Mouse (Mus musculus): ENCODE results near the gene Parvg. TPM values are rescaled to one million over a fixed set of nuclear protein-coding genes. Genes with fewer than 3 reads are reported as not detected.

Gene Parvg
- polyA plus RNA-seq, 1 experiment from 2014 or later, result 2.1 TPM

DNA sequence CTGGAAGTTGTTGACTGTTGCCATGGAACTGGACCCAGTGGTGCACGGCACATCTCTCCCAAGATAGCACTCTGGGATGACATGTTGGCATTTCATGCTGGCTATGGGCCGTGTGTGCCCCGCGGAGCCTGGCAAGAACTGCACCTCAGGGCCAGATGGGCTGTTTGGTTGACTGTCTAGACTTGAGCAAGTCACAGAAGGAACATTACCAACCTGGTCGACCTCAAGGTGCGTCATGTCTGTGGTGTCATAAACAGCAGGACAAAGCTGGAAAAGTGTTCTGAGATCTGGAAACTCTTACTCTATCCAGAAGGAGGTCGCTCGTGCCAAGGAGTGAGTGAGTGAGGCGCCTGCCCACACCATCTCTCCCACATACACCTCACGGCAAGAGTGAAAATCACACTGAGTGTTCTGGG, 42.8 kb downstream of the Parvg start:
- H3K27me3 ChIP-seq (ENCODE audit: insufficient read depth, low read length), result no peaks in the 10 kb centered on the region
- 83% methylated on average over 10 of the region's 10 CpGs for WGBS
- no peaks in the 10 kb centered on the region for H3K36me3 ChIP-seq (ENCODE audit: insufficient read depth, low read length)
- H3K4me3 ChIP-seq (ENCODE audit: low read length), result no peak overlapping the region
- no peak overlapping the region for H3K4me2 ChIP-seq (replicated peaks; ENCODE audit: low read depth, low read length)
- H3K9ac ChIP-seq (replicated peaks; ENCODE audit: low read length), result no peak overlapping the region
- H3K27ac ChIP-seq (ENCODE audit: low read length), result no peak overlapping the region
- peaks cover 9% of the 10 kb centered on the region; the same call in 1 of the 2 replicates for H3K4me1 ChIP-seq (ENCODE audit: insufficient read depth, low read length)
- ATAC-seq (ENCODE audit: low FRiP score, low TSS enrichment), result no peak
- no peaks in the 10 kb centered on the region for H3K9me3 ChIP-seq (ENCODE audit: low read length)

DNA sequence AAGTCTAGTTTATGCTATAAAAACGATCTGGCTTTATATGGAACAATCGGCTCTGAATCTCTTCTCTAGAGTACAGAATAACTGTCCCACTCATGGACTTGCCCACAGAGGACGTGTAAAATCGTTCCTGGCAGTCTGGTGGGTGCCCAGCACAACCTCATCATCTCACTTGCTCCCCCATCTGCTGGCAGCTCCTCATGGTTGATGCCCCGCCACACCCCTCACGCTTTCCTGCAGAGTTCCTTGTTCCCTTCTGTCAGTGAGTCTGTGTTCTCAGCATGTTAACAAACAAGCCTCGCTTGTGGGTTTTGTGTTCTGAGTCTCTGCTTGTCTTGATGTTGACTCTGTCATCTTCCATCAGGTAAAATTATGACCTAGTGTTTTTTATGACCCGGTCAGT, 43.6 kb downstream of the Parvg start:
- Histone ChIP-seq H3K27ac (ENCODE audit: low read length) (no peak overlapping the region), H3K4me2 (replicated peaks; ENCODE audit: low read depth, low read length) (no peak overlapping the region), H3K4me3 (ENCODE audit: low read length) (no peak overlapping the region), H3K9ac (replicated peaks; ENCODE audit: low read length) (no peak overlapping the region), H3K4me1 (ENCODE audit: insufficient read depth, low read length) (peaks cover 9% of the 10 kb centered on the region; the same call in 1 of the 2 replicates), H3K27me3 (ENCODE audit: insufficient read depth, low read length) (no peaks in the 10 kb centered on the region), H3K36me3 (ENCODE audit: insufficient read depth, low read length) (no peaks in the 10 kb centered on the region), H3K9me3 (ENCODE audit: low read length) (no peaks in the 10 kb centered on the region)
- 78% methylated on average over 8 of the region's 8 CpGs for WGBS
- no peak for ATAC-seq (ENCODE audit: low FRiP score, low TSS enrichment)

GRCm38 (mm10) chr15:84372801-84373200, 49.0 kb downstream of the Parvg start:
- Histone ChIP-seq H3K9me3 (ENCODE audit: low read length) (peaks cover 9% of the 10 kb centered on the region; the same call in 1 of the 2 replicates), H3K4me2 (replicated peaks; ENCODE audit: low read depth, low read length) (no peak overlapping the region), H3K27ac (ENCODE audit: low read length) (no peak overlapping the region), H3K9ac (replicated peaks; ENCODE audit: low read length) (no peak overlapping the region), H3K27me3 (ENCODE audit: insufficient read depth, low read length) (no peaks in the 10 kb centered on the region), H3K4me1 (ENCODE audit: insufficient read depth, low read length) (no peaks in the 10 kb centered on the region), H3K4me3 (ENCODE audit: low read length) (no peak overlapping the region), H3K36me3 (ENCODE audit: insufficient read depth, low read length) (no peaks in the 10 kb centered on the region)
- 53% methylated on average over 5 of the region's 5 CpGs for WGBS
- no peak for ATAC-seq (ENCODE audit: low FRiP score, low TSS enrichment)

DNA sequence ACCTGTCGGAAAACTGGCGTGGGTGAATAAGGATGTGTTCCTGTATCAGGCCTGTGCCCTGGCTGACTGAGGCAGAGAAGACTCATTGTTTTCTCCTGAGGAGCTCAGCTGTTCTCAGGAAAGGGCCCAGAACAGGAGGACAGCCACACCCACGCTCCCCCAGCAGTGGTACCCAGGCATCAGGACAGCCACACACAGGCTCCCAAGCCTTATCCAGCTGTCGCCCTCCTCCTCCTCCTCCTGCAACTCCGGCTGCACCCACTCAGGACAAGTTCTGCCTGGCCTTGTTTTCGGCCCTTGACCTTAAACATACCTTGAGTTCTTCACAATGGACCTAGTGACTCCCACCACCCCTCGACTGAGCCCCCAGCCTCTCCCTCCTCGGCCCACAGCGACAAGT, 54.9 kb downstream of the Parvg start:
- no peak for ATAC-seq (ENCODE audit: low FRiP score, low TSS enrichment)
- Histone ChIP-seq H3K4me3 (ENCODE audit: low read length) (no peak overlapping the region), H3K4me2 (replicated peaks; ENCODE audit: low read depth, low read length) (no peak overlapping the region), H3K27me3 (ENCODE audit: insufficient read depth, low read length) (no peaks in the 10 kb centered on the region), H3K36me3 (ENCODE audit: insufficient read depth, low read length) (no peaks in the 10 kb centered on the region), H3K27ac (ENCODE audit: low read length) (no peak overlapping the region), H3K4me1 (ENCODE audit: insufficient read depth, low read length) (peaks cover 12% of the 10 kb centered on the region; the same call in 1 of the 2 replicates), H3K9ac (replicated peaks; ENCODE audit: low read length) (no peak overlapping the region), H3K9me3 (ENCODE audit: low read length) (peaks cover 9% of the 10 kb centered on the region; the same call in 1 of the 2 replicates)
- WGBS, result 72% methylated on average over 9 of the region's 9 CpGs

DNA sequence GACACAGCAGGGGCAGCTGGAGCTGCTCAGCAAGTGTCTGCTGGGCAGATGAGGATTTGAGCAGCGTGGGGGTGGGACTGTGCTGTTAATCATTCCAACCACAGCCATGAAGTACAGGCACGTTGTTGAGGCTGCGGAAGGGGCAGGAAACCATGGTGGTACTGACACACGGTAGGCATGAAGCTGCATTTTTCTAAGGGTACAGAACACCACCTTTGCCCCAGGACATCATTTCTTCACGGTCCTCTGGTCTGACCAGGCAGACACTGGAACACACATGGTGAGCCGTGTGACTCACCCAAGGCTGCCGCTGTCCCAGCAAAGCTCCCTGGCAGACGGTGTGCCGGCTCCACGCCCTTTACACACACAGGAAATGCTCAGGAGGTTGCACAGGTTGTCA, 56.4 kb downstream of the Parvg start:
- H3K4me1 ChIP-seq (ENCODE audit: insufficient read depth, low read length), result peaks cover 12% of the 10 kb centered on the region; the same call in 1 of the 2 replicates
- H3K36me3 ChIP-seq (ENCODE audit: insufficient read depth, low read length), result no peaks in the 10 kb centered on the region
- H3K4me3 ChIP-seq (ENCODE audit: low read length), result no peak overlapping the region
- H3K4me2 ChIP-seq (replicated peaks; ENCODE audit: low read depth, low read length), result no peak overlapping the region
- H3K27ac ChIP-seq (ENCODE audit: low read length), result no peak overlapping the region
- no peaks in the 10 kb centered on the region for H3K27me3 ChIP-seq (ENCODE audit: insufficient read depth, low read length)
- peaks cover 4% of the 10 kb centered on the region; the same call in 1 of the 2 replicates for H3K9me3 ChIP-seq (ENCODE audit: low read length)
- peak; percentile 81 for ATAC-seq (ENCODE audit: low FRiP score, low TSS enrichment)
- WGBS, result 35% methylated on average over 10 of the region's 10 CpGs
- no peak overlapping the region for H3K9ac ChIP-seq (replicated peaks; ENCODE audit: low read length)

DNA sequence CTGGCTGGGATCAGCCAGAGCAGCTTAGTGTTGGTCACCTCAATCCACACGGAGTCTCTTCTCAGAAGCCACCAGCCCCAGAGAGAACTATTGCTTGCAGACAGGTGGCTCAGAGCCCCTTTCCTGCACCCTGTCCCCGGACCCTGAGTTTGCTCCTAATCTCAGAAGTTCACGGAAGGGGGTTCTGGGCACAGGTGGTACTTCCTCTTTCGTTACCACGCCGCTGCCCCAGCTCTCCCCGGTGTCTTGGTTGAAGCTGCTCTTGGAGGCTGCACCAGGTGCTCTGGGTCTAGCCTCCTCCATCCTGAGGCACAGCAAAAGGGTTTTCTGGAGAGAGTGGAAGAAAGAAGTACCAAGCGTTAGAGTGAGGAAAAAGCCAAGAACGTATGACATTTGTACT, 60.2 kb downstream of the Parvg start:
- Histone ChIP-seq H3K9ac (replicated peaks; ENCODE audit: low read length) (no peak overlapping the region), H3K27ac (ENCODE audit: low read length) (no peak overlapping the region), H3K9me3 (ENCODE audit: low read length) (peaks cover 14% of the 10 kb centered on the region), H3K4me3 (ENCODE audit: low read length) (no peak overlapping the region), H3K27me3 (ENCODE audit: insufficient read depth, low read length) (no peaks in the 10 kb centered on the region), H3K36me3 (ENCODE audit: insufficient read depth, low read length) (no peaks in the 10 kb centered on the region), H3K4me1 (ENCODE audit: insufficient read depth, low read length) (peaks cover 12% of the 10 kb centered on the region; the same call in 1 of the 2 replicates), H3K4me2 (replicated peaks; ENCODE audit: low read depth, low read length) (no peak overlapping the region)
- WGBS, result 92% methylated on average over 9 of the region's 9 CpGs
- no peak for ATAC-seq (ENCODE audit: low FRiP score, low TSS enrichment)

DNA sequence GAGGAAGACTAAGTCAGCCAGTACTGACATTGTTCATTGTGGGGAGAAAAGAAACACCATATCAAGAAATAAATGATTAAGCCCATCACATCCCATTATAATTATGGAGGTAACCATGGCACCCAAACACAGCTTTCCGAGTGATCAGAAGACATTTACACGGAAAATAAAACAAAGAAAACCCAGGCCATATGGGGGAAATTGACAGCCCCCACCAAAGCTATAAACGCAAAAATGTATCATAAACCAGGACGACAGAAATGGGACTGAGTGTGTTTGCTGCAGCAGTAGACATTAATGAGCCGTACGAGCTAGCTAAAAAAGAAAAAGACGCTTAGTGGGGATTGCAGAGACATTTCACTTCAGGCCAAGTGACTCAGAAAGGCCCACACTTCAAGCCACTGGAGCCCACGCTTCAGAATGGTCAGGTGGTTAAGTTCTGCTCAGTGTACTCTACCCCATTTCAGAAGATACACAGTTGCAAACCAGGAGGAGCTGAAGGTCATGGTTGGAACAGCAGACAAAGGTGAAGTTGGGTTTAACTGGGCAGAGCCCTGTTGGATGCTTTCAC, 62.3 kb downstream of the Parvg start:
- Histone ChIP-seq H3K4me1 (ENCODE audit: insufficient read depth, low read length) (no peaks in the 10 kb centered on the region), H3K36me3 (ENCODE audit: insufficient read depth, low read length) (no peaks in the 10 kb centered on the region), H3K4me3 (ENCODE audit: low read length) (no peak overlapping the region), H3K27me3 (ENCODE audit: insufficient read depth, low read length) (no peaks in the 10 kb centered on the region), H3K9ac (replicated peaks; ENCODE audit: low read length) (no peak overlapping the region), H3K27ac (ENCODE audit: low read length) (no peak overlapping the region), H3K9me3 (ENCODE audit: low read length) (peaks cover 14% of the 10 kb centered on the region), H3K4me2 (replicated peaks; ENCODE audit: low read depth, low read length) (no peak overlapping the region)
- 84% methylated on average over 8 of the region's 8 CpGs for WGBS
- no peak for ATAC-seq (ENCODE audit: low FRiP score, low TSS enrichment)

GRCm38 (mm10) chr15:84388698-84389131, 64.9 kb downstream of the Parvg start:
- no peak for ATAC-seq (ENCODE audit: low FRiP score, low TSS enrichment)
- WGBS, result 76% methylated on average over 8 of the region's 8 CpGs

GRCm38 (mm10) chr15:84392131-84392530, 68.3 kb downstream of the Parvg start:
- Histone ChIP-seq H3K36me3 (ENCODE audit: insufficient read depth, low read length) (no peaks in the 10 kb centered on the region), H3K9ac (replicated peaks; ENCODE audit: low read length) (no peak overlapping the region), H3K4me1 (ENCODE audit: insufficient read depth, low read length) (peaks cover 31% of the 10 kb centered on the region), H3K9me3 (ENCODE audit: low read length) (peaks cover 10% of the 10 kb centered on the region), H3K4me2 (replicated peaks; ENCODE audit: low read depth, low read length) (no peak overlapping the region), H3K27me3 (ENCODE audit: insufficient read depth, low read length) (no peaks in the 10 kb centered on the region), H3K4me3 (ENCODE audit: low read length) (no peak overlapping the region), H3K27ac (ENCODE audit: low read length) (no peak overlapping the region)
- no peak for ATAC-seq (ENCODE audit: low FRiP score, low TSS enrichment)
- WGBS, result 88% methylated on average over 4 of the region's 4 CpGs

More at GRCm38 (mm10) chr15:84388698-84389131, 64.9 kb downstream of the Parvg start:
- Histone ChIP-seq H3K4me2 (replicated peaks; ENCODE audit: low read depth, low read length) (no peak overlapping the region), H3K4me3 (ENCODE audit: low read length) (no peak overlapping the region), H3K27me3 (ENCODE audit: insufficient read depth, low read length) (no peaks in the 10 kb centered on the region), H3K4me1 (ENCODE audit: insufficient read depth, low read length) (peaks cover 5% of the 10 kb centered on the region), H3K27ac (ENCODE audit: low read length) (no peak overlapping the region), H3K36me3 (ENCODE audit: insufficient read depth, low read length) (no peaks in the 10 kb centered on the region), H3K9me3 (ENCODE audit: low read length) (peaks cover 14% of the 10 kb centered on the region), H3K9ac (replicated peaks; ENCODE audit: low read length) (no peak overlapping the region)

All from kidney, embryonic 16.5 days (tissue).